Mouse (Mus musculus) layer of hippocampus, postnatal 36 days (tissue): Measurements from ENCODE around the gene Nt5dc2. TPM values are rescaled to one million over a fixed set of nuclear protein-coding genes. Genes with fewer than 3 reads are reported as not detected.
A peak's percentile ranks its signal among the peaks of the same experiment; 100 is the strongest.

Experiments used
- DNase-seq, 2 experiments: peaks; one replicate each; pipeline ENCODE4 v3.0.0; 2022
- total RNA-seq, 2 experiments: library from RNA; stranded (reverse); gene quantifications; 2 replicates each; pipeline ENCODE4 v1.2.3; 2021

Gene Nt5dc2
- total RNA-seq: 10 to 100 TPM; 12.4 to 13.6 TPM

GRCm38 (mm10) chr14:31130236-31131220 is at the start of gene Nt5dc2:
TSS of gene Nt5dc2 (plus strand) at chr14:31131053.
- DNase-seq: peak; percentile 66 to 72

GRCm38 (mm10) chr14:31081147-31081546 is 49.7 kb upstream of the Nt5dc2 start:
- DNase-seq: no peak

DNA sequence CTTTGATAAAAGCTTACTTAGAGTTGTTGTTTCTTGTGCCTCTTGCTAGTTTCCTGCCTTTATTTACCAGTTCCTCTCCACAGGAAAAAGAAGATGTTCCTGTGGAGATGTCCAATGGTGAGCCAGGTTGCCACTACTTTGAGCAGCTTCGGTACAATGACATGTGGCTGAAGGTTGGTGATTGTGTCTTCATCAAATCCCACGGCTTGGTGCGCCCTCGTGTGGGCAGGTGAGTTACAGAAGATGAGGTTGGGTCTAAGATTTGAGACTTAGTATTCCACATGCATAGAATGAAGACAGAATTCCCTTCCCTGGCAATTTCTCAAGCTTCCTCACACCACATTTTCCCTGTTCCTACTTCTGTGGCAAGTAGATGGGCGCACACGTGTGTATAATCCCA is 43.4 kb upstream of the Nt5dc2 start:
- no peak for DNase-seq

DNA sequence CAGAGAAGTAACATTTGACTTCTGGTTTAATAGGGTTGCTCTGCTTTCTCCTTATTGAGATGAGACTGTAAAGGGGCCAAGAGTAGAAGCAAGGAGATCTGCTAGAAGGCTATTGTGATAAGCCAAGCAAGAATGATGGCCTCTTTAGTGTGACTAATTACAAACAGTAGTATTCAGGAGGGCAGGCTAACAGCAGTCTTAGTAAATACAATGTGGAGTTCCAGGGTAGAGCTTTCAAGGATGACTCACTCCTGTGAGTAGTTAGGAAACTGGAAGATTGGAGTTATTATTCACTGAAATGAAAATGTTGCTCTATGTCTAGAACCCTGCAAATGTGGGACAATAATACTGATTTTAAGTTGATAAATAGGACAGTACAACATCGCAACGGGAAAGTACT is 42.3 kb upstream of the Nt5dc2 start:
- no peak for DNase-seq

DNA sequence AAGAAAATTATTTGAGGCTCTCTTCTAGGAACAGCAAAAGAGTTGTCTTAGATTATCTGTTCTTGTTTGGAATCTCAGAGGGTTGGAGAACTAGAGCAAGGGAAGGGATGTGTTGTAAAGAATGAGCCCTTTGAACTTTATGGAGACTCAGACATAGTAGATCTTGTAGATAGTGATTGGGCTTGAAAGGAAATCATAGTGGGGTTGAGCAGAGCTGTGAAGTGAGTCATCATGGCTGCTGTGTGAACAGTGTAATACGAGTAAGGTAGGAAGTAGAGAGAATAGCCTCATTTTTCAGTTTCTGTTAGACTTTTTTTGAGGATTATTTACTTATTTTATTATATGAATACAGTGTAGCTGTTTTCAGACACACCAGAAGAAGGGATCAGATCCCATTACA is 40.9 kb upstream of the Nt5dc2 start:
- DNase-seq: no peak

DNA sequence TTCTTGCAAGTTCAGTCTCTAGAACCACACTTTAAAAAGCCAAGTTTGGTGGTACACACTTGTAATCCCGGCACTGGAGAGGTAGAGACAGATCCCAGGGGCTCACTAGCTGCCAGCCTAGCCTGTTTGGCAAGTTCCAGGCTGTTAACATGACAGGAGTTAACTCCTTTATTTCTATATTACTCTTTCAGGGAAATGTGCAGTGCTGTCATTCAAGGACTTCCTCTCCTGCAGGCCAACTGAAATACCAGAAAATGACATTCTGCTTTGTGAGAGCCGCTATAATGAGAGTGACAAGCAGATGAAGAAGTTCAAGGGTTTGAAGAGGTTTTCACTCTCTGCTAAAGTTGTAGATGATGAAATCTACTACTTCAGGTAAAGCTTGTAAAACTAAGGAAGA is 25.7 kb upstream of the Nt5dc2 start:
- no peak for DNase-seq

GRCm38 (mm10) chr14:31110613-31111012 is 20.2 kb upstream of the Nt5dc2 start:
- no peak for DNase-seq

DNA sequence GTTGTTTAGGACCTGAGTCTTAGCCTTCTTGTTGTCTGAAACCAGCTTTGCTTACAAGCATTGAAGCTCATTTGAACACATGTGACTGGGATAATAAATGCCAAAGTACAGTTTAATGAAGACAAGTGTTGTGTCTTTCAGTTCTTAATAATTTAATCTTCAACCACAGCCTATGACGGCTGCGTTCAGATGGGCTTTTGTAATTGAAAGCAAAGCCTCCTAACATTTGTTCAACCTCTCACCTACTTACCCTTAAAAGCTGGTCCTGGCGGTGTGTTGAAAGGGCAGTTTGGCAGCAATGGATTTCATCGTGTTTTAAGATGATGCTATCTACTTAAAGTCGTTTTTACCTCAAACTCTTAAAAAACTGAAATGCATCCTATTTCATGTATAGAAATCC is 18.7 kb upstream of the Nt5dc2 start:
- no peak for DNase-seq

- DNase-seq: no peak
These were observed 16.8 kb upstream of the Nt5dc2 start for GRCm38 (mm10) chr14:31114011-31114410.

DNA sequence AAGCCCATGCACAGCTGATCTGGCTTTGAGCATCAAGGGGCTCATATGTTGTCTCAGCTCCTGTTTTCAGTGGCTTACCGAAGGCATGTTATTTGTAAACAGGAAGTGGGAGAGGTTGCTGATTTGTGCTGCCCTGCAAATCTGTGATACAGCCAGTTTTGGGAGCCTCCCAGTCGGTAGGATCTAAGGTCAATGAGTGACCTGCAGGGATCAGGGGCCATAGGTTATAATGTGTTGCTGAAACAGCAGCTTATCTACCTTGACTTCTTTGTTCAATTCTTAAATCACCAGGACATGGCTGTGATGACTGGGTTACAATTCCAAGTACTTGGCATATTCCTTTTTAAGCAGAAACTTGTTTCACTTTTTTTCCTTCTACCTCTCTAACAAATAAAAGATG is 15.3 kb upstream of the Nt5dc2 start:
- no peak for DNase-seq

- no peak for DNase-seq
These were observed 5.5 kb upstream of the Nt5dc2 start for GRCm38 (mm10) chr14:31125106-31126075.

GRCm38 (mm10) chr14:31126826-31127225 is 4.0 kb upstream of the Nt5dc2 start:
- DNase-seq: no peak

DNA sequence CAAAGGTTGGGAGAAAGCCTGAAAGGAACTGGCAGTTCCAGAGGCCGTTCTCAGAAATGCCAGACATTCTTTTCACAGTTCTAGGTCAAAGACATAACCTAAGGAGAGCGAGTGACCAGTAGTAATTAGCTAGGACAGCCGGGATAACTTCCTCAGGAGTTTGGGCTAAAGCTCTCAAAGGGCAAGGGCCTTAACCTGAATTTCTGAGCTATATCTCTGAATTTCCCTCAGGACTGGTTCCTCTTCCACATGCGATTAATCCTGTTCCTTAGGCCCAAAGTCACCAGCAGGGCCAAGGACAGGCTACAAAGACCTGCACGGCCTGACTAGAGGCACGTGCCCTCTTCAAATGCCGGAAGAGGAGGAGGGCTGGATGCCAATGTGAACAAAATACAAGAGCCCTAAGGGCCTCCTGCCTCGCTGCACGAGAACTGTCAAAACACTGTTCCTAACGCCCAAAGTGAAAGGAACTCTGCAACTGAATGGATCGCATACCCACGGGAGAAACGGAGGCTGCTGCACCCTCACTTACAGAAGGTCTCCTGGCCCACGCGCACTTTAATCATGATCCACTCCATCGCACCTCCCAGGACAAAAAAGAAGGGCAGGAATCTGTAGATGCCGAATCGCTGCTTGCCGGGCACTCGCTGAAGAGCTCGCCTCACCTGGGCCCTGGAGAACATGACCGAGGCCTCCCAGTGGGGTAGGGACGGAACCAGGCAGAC is 2.6 kb upstream of the Nt5dc2 start:
- DNase-seq: peak; percentile 32 to 35

DNA sequence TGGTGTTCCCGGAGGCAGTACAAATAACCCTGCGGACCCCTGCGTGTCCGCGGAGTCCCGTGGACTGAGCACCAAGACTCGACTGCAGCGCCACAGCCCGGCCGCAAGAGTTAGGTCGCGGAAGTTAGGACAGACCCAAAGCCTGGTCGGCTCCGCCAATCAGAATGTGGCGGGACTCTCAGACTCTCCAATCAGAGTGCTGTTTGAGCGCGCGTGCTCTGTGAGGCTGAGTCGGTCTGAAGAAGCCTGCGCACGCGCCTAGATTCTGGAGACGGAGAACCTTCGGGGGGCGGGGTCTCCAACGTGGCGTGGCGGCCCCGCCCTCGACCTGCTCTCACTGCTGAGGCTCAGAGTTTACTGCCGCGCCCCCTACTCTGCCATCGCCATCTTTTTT is 2.0 kb upstream of the Nt5dc2 start, which contains the start of gene Smim4:
TSS of gene Smim4 (minus strand) at position 131 of the 394 bp plus-strand sequence.
- peak; percentile 94 to 95 for DNase-seq

DNA sequence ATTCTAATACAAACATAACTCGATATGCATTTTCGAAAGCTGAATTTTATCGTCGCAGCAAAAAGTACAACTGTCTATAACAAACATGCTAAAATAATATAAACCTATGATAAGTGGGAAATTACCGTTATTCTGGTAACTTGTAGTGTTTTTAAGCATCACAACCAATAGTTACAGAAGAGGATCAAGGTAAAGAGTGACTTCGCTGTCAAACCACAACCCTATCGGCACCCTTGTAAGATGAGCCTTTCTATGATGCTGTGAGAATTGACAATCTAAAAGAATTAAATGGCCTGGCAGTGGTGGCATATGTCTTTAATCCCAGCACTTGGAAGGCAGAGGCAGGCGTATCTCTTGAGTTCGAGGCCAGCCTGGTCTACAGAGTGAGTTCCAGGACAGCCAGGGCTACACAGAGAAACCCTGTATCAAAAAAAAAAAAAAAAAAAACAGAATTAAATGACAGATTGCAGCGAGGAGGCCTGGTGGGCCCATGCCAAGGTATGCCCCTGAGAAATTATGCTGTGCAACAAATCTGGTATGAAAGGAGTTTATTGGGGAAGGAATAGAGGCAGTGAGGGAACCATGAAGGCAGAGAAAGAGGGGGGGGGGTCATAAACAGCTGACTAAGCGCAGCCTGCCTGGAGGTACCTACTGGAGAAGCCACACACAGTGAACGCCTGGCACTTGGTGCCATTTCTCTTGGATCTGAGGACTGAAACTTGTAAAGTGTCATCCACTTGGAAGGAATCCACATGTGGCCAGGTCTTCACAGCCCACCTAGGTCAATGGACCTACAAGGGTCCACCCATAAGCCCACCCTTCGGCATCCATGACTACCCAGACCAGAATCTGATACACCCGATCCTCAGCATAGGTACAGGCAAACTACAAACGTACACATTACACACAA is 1.3 kb upstream of the Nt5dc2 start:
- DNase-seq: no peak

DNA sequence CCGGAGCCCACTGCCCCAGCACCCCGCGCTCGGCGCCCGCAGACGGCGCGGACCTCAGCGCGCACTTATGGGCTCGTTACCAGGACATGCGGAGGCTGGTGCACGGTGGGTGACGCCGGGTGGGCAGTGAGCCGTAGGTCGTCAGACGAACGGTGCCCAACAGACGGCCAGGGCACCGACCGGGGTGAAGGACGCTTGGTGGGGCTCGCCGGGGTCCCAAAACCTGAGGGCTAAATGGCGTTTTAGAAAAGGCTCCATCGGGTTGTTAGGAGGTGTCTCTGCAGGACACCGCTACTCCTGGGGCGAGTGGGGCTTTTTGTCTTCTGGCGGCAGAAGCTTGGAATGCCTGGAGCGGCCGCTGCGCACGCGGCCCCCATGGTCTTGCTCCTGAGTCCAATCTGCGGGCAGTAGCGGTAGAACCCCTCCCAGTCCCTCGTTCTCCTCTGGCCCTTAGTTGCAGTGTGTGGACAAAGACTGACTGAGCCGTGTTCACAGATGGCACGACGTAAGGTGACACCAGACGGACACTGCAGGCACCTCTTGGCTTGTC is 494 bp downstream of the Nt5dc2 start:
- no peak for DNase-seq

GRCm38 (mm10) chr14:31132031-31132430 is 1.2 kb downstream of the Nt5dc2 start:
- DNase-seq: no peak

DNA sequence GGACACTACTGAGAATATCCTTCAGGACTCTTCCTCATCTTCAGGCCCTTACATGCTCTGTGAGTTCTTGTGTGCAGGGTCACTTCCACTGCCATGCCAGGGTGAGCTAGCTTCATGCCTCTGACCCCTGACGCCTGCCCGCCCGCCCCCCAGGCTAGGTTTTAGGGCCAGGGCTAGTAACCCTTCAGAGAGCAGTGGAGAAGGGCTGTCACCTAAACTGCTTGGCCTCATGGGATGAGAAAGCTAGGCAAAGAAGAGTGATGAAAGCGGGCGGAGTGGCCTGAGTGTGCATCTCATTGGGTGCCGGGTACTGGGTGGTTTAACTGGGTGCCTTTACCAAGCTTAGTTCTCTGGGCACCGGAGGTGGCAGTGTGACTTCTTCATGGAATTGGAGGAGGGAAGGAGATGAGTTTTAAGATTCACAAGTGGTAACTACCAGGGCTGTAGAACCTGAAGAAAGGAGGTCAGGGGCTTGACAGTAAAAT is 1.7 kb downstream of the Nt5dc2 start:
- DNase-seq: no peak

DNA sequence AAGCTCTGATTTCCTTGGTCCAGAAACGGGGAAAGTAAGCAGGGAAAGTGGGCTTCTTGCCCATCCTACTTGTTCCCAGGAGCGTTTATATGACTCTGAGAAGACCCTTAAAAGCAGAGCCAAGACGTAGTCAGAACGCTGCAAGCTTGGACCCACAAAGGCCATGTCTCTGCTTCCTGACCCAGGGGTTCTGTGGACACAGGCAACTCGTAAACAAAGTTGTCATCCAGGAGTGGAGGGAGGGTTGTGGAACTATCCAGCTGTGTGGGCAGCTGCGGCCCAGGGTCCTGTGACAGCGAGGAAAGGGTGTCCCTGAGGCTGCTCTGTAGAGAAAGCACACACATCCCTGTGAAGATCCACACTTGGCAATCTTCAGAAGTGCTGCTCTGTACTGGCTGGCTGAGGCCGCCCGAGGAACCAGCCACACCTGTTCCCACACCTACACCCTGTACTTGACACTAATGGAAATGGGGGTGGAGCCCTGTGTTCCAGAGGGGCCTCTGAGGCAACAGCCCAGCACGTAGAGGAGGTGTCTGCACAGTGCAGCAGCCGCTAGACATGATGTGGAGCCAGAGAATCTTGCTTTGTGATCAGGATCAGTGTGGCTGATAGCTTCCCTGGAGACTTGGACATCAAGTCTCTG is 2.3 kb downstream of the Nt5dc2 start:
- no peak for DNase-seq
